Mouse (Mus musculus): ENCODE data around the gene Olfr541. TPM values are rescaled to one million over a fixed set of nuclear protein-coding genes. Genes with fewer than 3 reads are reported as not detected.

Gene Olfr541
- total and polyA plus RNA-seq, 2 experiments from 2014 or later, result not detected

DNA sequence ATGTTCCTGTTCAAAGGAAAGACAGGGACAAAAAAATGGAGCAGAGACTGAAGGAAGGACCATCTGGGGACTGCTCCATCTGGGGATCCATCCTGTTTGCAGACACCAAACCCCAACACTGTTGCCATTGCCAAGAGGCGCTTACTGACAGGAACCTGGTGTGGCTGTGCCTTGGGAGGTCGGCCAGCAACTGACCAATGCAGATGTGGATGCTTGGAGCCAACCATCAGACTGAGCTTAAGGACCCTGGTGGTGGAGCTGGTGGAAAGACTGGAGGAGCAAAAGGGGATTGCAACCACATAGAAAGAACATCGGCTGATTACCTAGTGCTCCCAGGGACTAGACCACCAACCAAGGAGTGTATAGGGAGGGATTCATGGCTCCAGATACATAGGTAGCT lies 50.3 kb downstream of the Olfr541 start:
- Histone ChIP-seq H3K4me1 (ENCODE audit: insufficient read depth, low read length) (no peaks in the 10 kb centered on the region), H3K4me2 (ENCODE audit: low read depth, low read length, poor library complexity, severe bottlenecking) (no peak overlapping the region), H3K27ac (ENCODE audit: low read depth, low read length) (no peak overlapping the region), H3K27me3 (ENCODE audit: insufficient read depth, low read length) (no peaks in the 10 kb centered on the region), H3K9me3 (ENCODE audit: low read length) (no peaks in the 10 kb centered on the region), H3K36me3 (ENCODE audit: insufficient read depth, low read length) (no peaks in the 10 kb centered on the region), H3K9ac (replicated peaks; ENCODE audit: low read length, poor library complexity, severe bottlenecking) (no peak overlapping the region), H3K4me3 (ENCODE audit: low read depth, low read length) (no peak overlapping the region)
- DNase-seq (ENCODE audit: low spot score), result no peak
- ATAC-seq (ENCODE audit: low FRiP score), result no peak
- no peak for TF ChIP-seq CTCF (IDR thresholded peaks at IDR 0.05)
- WGBS, result 83% methylated on average over 3 of the region's 3 CpGs

DNA sequence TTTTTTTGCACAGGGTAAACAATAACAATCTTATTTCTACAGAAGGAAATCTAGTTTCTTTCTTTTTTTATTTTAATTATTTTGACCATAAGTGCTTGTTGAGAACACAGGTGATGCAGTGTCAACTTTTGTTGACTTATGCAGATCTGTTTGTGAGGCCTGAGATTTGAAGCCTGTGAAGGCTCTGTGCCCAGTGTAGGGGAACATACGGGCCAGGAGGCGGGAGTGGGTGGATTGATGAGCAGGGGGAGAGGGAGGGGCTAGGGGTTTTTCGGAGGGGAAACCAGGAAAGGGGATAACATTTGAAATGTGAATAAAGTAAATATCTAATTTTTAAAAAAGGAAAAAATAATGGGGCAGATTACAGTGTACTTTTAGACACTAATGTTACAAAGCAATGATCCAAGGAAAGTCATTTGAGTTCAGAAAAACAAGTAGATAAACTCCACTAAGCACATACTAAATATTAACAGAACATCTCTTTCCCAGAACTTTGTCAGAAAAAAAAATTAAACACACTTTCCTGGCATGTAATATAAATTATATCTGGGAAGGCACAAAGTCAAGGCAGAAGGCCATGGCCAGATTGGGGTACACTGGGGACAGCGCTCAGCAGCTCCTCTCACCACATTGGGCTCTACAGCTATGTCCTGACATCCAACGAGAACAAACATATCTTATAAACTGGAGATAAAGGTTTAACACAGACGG lies 51.2 kb downstream of the Olfr541 start:
- H3K27ac ChIP-seq (ENCODE audit: low read depth, low read length), result no peak overlapping the region
- no peak for TF ChIP-seq CTCF (IDR thresholded peaks at IDR 0.05)
- WGBS, result 87% methylated on average over 6 of the region's 6 CpGs
- H3K4me1 ChIP-seq (ENCODE audit: insufficient read depth, low read length), result no peaks in the 10 kb centered on the region
- H3K9me3 ChIP-seq (ENCODE audit: low read length), result no peaks in the 10 kb centered on the region
- H3K36me3 ChIP-seq (ENCODE audit: insufficient read depth, low read length), result no peaks in the 10 kb centered on the region
- H3K9ac ChIP-seq (replicated peaks; ENCODE audit: low read length, poor library complexity, severe bottlenecking), result no peak overlapping the region
- DNase-seq (ENCODE audit: low spot score) (no peak), ATAC-seq (ENCODE audit: low FRiP score) (no peak)
- H3K4me3 ChIP-seq (ENCODE audit: low read depth, low read length), result no peak overlapping the region
- no peaks in the 10 kb centered on the region for H3K27me3 ChIP-seq (ENCODE audit: insufficient read depth, low read length)
- no peak overlapping the region for H3K4me2 ChIP-seq (ENCODE audit: low read depth, low read length, poor library complexity, severe bottlenecking)

GRCm38 (mm10) chr7:140748827-140749160 lies 51.7 kb downstream of the Olfr541 start:
- Histone ChIP-seq H3K4me2 (ENCODE audit: low read depth, low read length, poor library complexity, severe bottlenecking) (no peak overlapping the region), H3K9me3 (ENCODE audit: low read length) (no peaks in the 10 kb centered on the region), H3K27ac (ENCODE audit: low read depth, low read length) (no peak overlapping the region), H3K36me3 (ENCODE audit: insufficient read depth, low read length) (no peaks in the 10 kb centered on the region), H3K27me3 (ENCODE audit: insufficient read depth, low read length) (no peaks in the 10 kb centered on the region), H3K9ac (replicated peaks; ENCODE audit: low read length, poor library complexity, severe bottlenecking) (no peak overlapping the region), H3K4me3 (ENCODE audit: low read depth, low read length) (no peak overlapping the region), H3K4me1 (ENCODE audit: insufficient read depth, low read length) (no peaks in the 10 kb centered on the region)
- no peak for TF ChIP-seq CTCF (IDR thresholded peaks at IDR 0.05)
- 84% methylated on average over 3 of the region's 3 CpGs for WGBS
- DNase-seq (ENCODE audit: low spot score) (no peak), ATAC-seq (ENCODE audit: low FRiP score) (no peak)

GRCm38 (mm10) chr7:140754556-140754955 lies 57.5 kb downstream of the Olfr541 start:
- Histone ChIP-seq H3K36me3 (ENCODE audit: insufficient read depth, low read length) (no peaks in the 10 kb centered on the region), H3K27me3 (ENCODE audit: insufficient read depth, low read length) (no peaks in the 10 kb centered on the region), H3K4me3 (ENCODE audit: low read depth, low read length) (no peak overlapping the region), H3K4me1 (ENCODE audit: insufficient read depth, low read length) (no peaks in the 10 kb centered on the region), H3K9ac (replicated peaks; ENCODE audit: low read length, poor library complexity, severe bottlenecking) (no peak overlapping the region), H3K9me3 (ENCODE audit: low read length) (no peaks in the 10 kb centered on the region), H3K4me2 (ENCODE audit: low read depth, low read length, poor library complexity, severe bottlenecking) (no peak overlapping the region), H3K27ac (ENCODE audit: low read depth, low read length) (no peak overlapping the region)
- DNase-seq (ENCODE audit: low spot score), result no peak
- no peak for ATAC-seq (ENCODE audit: low FRiP score)
- TF ChIP-seq CTCF (IDR thresholded peaks at IDR 0.05), result no peak

Other genes starting within 250 kb of the Olfr541 start
- not detected in 2 replicates for gene Olfr533, start 233.9 kb upstream of the Olfr541 start, total RNA-seq (2014; rRNA removed)
- gene Olfr533, start 233.9 kb upstream of the Olfr541 start, polyA plus RNA-seq (2015; fragmentation: Nextera tagmentation; extraction: Ambion mirVana), result not detected in 2 replicates
- gene Olfr535, start 213.1 kb upstream of the Olfr541 start, total RNA-seq (2014; rRNA removed), result not detected in 2 replicates
- gene Olfr535, start 213.1 kb upstream of the Olfr541 start, polyA plus RNA-seq (2015; fragmentation: Nextera tagmentation; extraction: Ambion mirVana), result not detected in 2 replicates
- gene Olfr536, start 189.9 kb upstream of the Olfr541 start, total RNA-seq (2014; rRNA removed), result 0.05 TPM in 1 of 2 replicates, not detected in the other
- gene Olfr536, start 189.9 kb upstream of the Olfr541 start, polyA plus RNA-seq (2015; fragmentation: Nextera tagmentation; extraction: Ambion mirVana), result not detected in 2 replicates
- gene Olfr538, start 129.4 kb upstream of the Olfr541 start, total RNA-seq (2014; rRNA removed), result not detected in 2 replicates
- not detected in 2 replicates for gene Olfr538, start 129.4 kb upstream of the Olfr541 start, polyA plus RNA-seq (2015; fragmentation: Nextera tagmentation; extraction: Ambion mirVana)
- not detected in 2 replicates for gene Olfr46, start 96.0 kb upstream of the Olfr541 start, total RNA-seq (2014; rRNA removed)
- gene Olfr46, start 96.0 kb upstream of the Olfr541 start, polyA plus RNA-seq (2015; fragmentation: Nextera tagmentation; extraction: Ambion mirVana), result not detected in 2 replicates
- not detected in 2 replicates for gene Olfr61, start 68.3 kb upstream of the Olfr541 start, total RNA-seq (2014; rRNA removed)
- gene Olfr61, start 68.3 kb upstream of the Olfr541 start, polyA plus RNA-seq (2015; fragmentation: Nextera tagmentation; extraction: Ambion mirVana), result not detected in 2 replicates
- not detected in 2 replicates for gene Olfr53, start 50.8 kb upstream of the Olfr541 start, total RNA-seq (2014; rRNA removed)
- gene Olfr53, start 50.8 kb upstream of the Olfr541 start, polyA plus RNA-seq (2015; fragmentation: Nextera tagmentation; extraction: Ambion mirVana), result not detected in 2 replicates
- 0.05 TPM in 1 of 2 replicates, not detected in the other for gene Olfr539, start 37.3 kb upstream of the Olfr541 start, total RNA-seq (2014; rRNA removed)
- gene Olfr539, start 37.3 kb upstream of the Olfr541 start, polyA plus RNA-seq (2015; fragmentation: Nextera tagmentation; extraction: Ambion mirVana), result 0.04 TPM in 1 of 2 replicates, not detected in the other
- not detected in 2 replicates for gene Olfr45, start 15.3 kb upstream of the Olfr541 start, total RNA-seq (2014; rRNA removed)
- gene Olfr45, start 15.3 kb upstream of the Olfr541 start, polyA plus RNA-seq (2015; fragmentation: Nextera tagmentation; extraction: Ambion mirVana), result not detected in 2 replicates
- not detected in 2 replicates for gene Cyp2e1, start 66.5 kb downstream of the Olfr541 start, total RNA-seq (2014; rRNA removed)
- gene Cyp2e1, start 66.5 kb downstream of the Olfr541 start, polyA plus RNA-seq (2015; fragmentation: Nextera tagmentation; extraction: Ambion mirVana), result not detected in 2 replicates
- 0.55 TPM in 1 of 2 replicates, not detected in the other for gene Syce1, start 90.6 kb downstream of the Olfr541 start, total RNA-seq (2014; rRNA removed)
- gene Syce1, start 90.6 kb downstream of the Olfr541 start, polyA plus RNA-seq (2015; fragmentation: Nextera tagmentation; extraction: Ambion mirVana), result 0.14 and 0.26 TPM in 2 replicates
- 30.0 and 37.6 TPM in 2 replicates for gene Zfp941, start 124.9 kb downstream of the Olfr541 start, total RNA-seq (2014; rRNA removed)
- 26.1 and 30.9 TPM in 2 replicates for gene Zfp941, start 124.9 kb downstream of the Olfr541 start, polyA plus RNA-seq (2015; fragmentation: Nextera tagmentation; extraction: Ambion mirVana)
- gene Urah, start 137.8 kb downstream of the Olfr541 start, total RNA-seq (2014; rRNA removed), result 0.71 TPM in 1 of 2 replicates, not detected in the other
- gene Urah, start 137.8 kb downstream of the Olfr541 start, polyA plus RNA-seq (2015; fragmentation: Nextera tagmentation; extraction: Ambion mirVana), result 0.23 and 0.26 TPM in 2 replicates
- gene Scgb1c1, start 148.3 kb downstream of the Olfr541 start, total RNA-seq (2014; rRNA removed), result not detected in 2 replicates
- gene Scgb1c1, start 148.3 kb downstream of the Olfr541 start, polyA plus RNA-seq (2015; fragmentation: Nextera tagmentation; extraction: Ambion mirVana), result not detected in 2 replicates
- gene Odf3, start 150.5 kb downstream of the Olfr541 start, total RNA-seq (2014; rRNA removed), result not detected in 2 replicates
- 0.17 and 0.22 TPM in 2 replicates for gene Odf3, start 150.5 kb downstream of the Olfr541 start, polyA plus RNA-seq (2015; fragmentation: Nextera tagmentation; extraction: Ambion mirVana)
- gene Gm45785, start 159.1 kb downstream of the Olfr541 start, total RNA-seq (2014; rRNA removed), result 0.27 and 2.5 TPM in 2 replicates
- gene Gm45785, start 159.1 kb downstream of the Olfr541 start, polyA plus RNA-seq (2015; fragmentation: Nextera tagmentation; extraction: Ambion mirVana), result 0.20 TPM in 1 of 2 replicates, not detected in the other
- gene Ric8a, start 159.7 kb downstream of the Olfr541 start, total RNA-seq (2014; rRNA removed), result 81.2 and 127 TPM in 2 replicates
- gene Ric8a, start 159.7 kb downstream of the Olfr541 start, polyA plus RNA-seq (2015; fragmentation: Nextera tagmentation; extraction: Ambion mirVana), result 91.8 and 98.1 TPM in 2 replicates
- 19.1 and 26.0 TPM in 2 replicates for gene Bet1l, start 160.3 kb downstream of the Olfr541 start, total RNA-seq (2014; rRNA removed)
- gene Bet1l, start 160.3 kb downstream of the Olfr541 start, polyA plus RNA-seq (2015; fragmentation: Nextera tagmentation; extraction: Ambion mirVana), result 49.9 and 53.9 TPM in 2 replicates
- gene Psmd13, start 184.7 kb downstream of the Olfr541 start, total RNA-seq (2014; rRNA removed), result 107 and 136 TPM in 2 replicates
- 245 and 265 TPM in 2 replicates for gene Psmd13, start 184.7 kb downstream of the Olfr541 start, polyA plus RNA-seq (2015; fragmentation: Nextera tagmentation; extraction: Ambion mirVana)
- 55.5 and 66.3 TPM in 2 replicates for gene Sirt3, start 185.0 kb downstream of the Olfr541 start, total RNA-seq (2014; rRNA removed)
- 60.9 and 72.3 TPM in 2 replicates for gene Sirt3, start 185.0 kb downstream of the Olfr541 start, polyA plus RNA-seq (2015; fragmentation: Nextera tagmentation; extraction: Ambion mirVana)
- not detected in 2 replicates for gene Cox8b, start 203.2 kb downstream of the Olfr541 start, total RNA-seq (2014; rRNA removed)
- not detected in 2 replicates for gene Cox8b, start 203.2 kb downstream of the Olfr541 start, polyA plus RNA-seq (2015; fragmentation: Nextera tagmentation; extraction: Ambion mirVana)
- 0.24 and 0.82 TPM in 2 replicates for gene Nlrp6, start 223.6 kb downstream of the Olfr541 start, total RNA-seq (2014; rRNA removed)
- 0.90 and 0.99 TPM in 2 replicates for gene Nlrp6, start 223.6 kb downstream of the Olfr541 start, polyA plus RNA-seq (2015; fragmentation: Nextera tagmentation; extraction: Ambion mirVana)
- gene Pgghg, start 244.1 kb downstream of the Olfr541 start, total RNA-seq (2014; rRNA removed), result 7.8 and 10.5 TPM in 2 replicates
- gene Pgghg, start 244.1 kb downstream of the Olfr541 start, polyA plus RNA-seq (2015; fragmentation: Nextera tagmentation; extraction: Ambion mirVana), result 4.3 and 4.4 TPM in 2 replicates